Mouse (Mus musculus) hindlimb bud, embryonic 11.5 days (tissue): ENCODE measurements around the gene Sncg.
"Not testable (repeated sequence)": the region's sequence is repeated elsewhere in the genome, so short reads cannot be mapped to it uniquely, and the experiment has no call there.

Experiments used
- DNase-seq: peaks from one replicate; pipeline ENCODE4 v3.0.0-alpha.2; 2012; ENCODE audit warnings: low read depth, low spot score; ENCODE audit errors: extremely low spot score

Gene Sncg

DNA sequence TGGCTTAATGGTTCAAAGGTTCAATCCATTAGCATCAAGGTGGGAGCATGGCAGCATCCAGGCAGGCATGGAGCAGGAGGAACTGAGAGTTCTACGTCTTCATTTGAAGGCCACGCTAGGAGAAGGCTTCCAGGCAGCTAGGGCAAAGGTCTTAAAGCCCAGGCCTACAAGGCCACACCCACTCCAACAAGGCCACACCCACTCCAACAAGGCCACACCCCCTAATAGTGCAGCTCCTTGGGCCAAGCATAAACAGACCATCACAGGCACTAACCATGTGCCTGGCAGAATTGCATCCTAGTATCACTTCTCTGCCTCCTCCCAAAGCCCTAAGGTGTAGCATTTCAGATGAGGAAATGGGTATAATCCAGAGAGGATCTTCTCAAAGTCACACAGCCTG is 2.8 kb downstream of the Sncg start:
- no peak for DNase-seq

- DNase-seq = no peak
Measured at GRCm38 (mm10) chr14:34370921-34371320, 3.7 kb downstream of the Sncg start.

- no peak for DNase-seq
Measured at GRCm38 (mm10) chr14:34370203-34370602, 4.4 kb downstream of the Sncg start.

GRCm38 (mm10) chr14:34365147-34365507 is 9.5 kb downstream of the Sncg start:
- no peak for DNase-seq

- not testable (repeated sequence) for DNase-seq
Measured at GRCm38 (mm10) chr14:34364254-34365146, 10.1 kb downstream of the Sncg start.

DNA sequence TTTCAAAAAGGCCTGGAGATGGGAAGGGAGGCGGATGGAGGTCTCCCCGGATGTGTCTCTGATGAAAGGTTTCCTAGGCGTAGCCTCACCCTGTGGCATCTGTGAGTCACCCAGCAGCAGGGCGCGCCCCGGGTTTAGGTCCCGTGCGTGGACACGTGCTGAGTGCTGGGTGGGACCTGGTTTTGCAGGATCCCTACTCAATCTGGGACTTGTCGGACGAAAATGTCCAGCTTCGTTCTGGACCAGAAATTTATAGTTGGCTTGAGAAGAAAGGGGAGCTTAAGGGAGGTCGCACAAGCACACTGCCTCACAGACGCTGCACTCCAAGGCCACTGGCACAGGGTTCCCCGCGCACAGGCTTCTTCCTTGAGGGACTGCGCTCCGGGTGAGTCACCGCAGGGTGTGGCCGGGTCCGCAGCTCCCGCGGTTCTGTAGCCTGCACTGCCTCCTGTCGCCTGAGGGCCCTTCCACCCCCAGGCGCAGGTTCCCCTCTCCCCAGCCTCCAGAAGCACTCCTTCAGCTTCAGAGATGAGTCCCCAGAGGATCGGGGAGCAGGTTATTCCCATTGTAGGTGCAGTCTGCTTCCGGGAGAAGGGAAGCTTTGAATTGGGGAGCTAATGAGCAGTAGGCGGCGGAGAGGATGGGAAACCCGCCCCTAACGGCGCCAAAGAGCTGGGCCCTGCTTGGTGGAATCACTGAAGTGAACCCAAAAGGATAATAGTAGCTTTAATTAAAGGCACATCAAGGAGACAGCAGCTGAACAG is 10.9 kb downstream of the Sncg start:
- DNase-seq = no peak

- no peak for DNase-seq
Measured at GRCm38 (mm10) chr14:34362726-34363445, 11.7 kb downstream of the Sncg start.

DNA sequence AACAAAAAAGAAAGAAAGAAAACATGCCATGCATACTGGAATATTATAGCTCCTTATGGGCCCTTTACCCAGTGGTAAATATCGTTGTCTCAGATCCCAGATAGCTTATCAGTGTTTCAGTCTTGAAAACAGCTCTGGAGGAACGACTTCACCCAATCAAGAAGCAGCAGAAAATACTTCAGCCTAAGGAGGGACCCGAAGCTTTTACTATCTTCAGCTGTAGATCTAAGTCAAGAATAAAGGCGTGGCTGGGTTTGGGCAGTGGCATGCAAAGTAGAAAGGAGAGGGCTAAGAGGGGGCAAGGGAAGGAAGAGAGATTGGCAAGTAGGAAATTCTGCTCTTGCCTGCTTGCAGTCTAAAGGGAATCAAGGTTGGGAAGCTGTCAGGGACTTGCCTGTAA is 12.5 kb downstream of the Sncg start:
- DNase-seq = no peak

DNA sequence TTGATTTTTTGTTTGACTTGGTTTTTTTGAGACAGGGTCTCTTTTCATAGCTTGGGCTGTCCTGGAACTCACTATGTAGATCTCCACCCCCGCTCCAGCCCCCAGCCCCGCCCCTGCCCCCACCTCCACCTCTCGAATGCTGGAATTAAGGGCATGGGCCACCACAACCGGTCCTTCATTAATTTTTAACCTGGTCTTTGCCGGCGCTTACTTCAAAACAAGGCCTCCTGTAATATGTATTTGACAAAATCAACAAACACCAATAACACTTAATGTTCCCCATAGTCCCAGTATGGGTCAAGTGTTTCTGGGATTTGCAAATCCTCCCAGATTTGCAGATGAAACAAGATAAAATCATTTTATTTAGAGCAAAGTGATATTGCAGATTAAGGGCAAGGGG is 14.3 kb downstream of the Sncg start:
- DNase-seq = no peak

DNA sequence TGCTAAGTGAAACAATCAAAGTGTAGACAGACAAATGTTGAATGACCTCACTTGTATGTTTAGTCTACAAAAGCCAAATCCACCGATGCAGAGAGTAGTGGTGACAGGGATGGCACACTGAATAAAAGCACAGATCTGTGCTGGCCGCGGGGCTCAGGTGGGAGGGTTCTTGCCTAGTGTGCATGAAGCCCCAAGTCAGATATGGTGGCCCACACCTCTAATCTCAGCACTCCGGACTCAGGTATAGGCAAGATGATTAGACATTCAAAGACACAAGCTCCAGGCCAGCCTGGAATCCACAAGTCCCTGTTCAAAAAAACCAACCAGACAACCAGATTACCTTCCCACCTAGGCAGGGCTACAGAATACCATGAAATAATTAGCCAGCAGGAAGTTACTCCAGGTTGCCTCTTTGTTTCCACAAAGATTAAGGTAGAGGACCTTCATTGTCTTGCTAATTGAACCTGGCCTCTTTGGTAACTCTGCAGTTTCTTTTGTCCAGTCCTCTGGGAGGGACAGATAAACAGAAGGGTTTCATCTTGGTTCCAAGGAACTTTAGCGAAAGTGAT is 14.8 kb downstream of the Sncg start:
- DNase-seq = no peak

- DNase-seq = no peak
Measured at GRCm38 (mm10) chr14:34357671-34358455, 16.7 kb downstream of the Sncg start.

DNA sequence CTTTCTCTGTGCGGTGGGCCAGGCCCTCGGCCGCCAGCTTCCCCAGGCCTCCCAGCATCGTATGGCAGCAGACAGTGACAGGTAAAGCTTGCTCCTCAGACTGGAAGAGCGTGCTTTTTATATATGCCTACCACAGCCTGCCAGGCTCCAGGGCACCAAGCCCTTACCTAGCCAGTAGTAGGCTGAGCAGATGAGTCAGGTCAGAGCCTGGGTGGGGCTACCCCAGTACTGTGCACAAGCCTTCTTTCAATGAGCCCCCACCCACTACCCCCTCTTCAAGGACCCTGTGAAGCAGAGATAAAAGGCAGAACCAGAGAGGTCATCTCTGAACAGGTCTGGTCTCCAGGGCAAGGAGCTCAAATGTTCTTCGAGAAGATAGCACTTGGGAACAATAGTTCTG is 19.3 kb downstream of the Sncg start, which contains the start of gene Fam25c:
Gene Fam25c, minus strand, starts transcription at position 133 of the 400 bp plus-strand sequence.
- DNase-seq = no peak

DNA sequence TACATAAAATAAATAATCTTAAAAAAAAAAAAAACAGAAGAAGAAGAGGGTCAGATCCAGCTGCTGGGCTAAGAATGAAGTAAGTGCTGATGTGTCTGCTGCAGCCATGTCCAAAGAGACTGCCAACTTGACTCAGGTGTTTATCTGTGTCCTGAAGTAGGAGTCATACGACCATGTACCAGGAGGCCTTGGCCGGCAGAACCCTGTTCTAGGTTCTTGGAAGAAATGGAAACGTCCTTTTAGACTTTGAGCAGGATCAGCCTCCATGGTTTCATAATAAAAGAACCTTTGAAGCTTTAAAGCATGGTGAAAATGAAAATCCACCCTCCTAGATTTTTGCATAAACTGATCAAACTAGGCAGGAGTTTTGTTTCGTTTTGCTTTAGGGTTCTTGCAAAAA is 20.1 kb downstream of the Sncg start:
- no peak for DNase-seq

GRCm38 (mm10) chr14:34353326-34353725 is 21.3 kb downstream of the Sncg start:
- DNase-seq = no peak

GRCm38 (mm10) chr14:34352523-34352922 is 22.1 kb downstream of the Sncg start:
- DNase-seq = no peak

GRCm38 (mm10) chr14:34351660-34352059 is 22.9 kb downstream of the Sncg start:
- DNase-seq = no peak

- DNase-seq = no peak
Measured at GRCm38 (mm10) chr14:34349007-34349406, 25.6 kb downstream of the Sncg start.

- DNase-seq = no peak
Measured at GRCm38 (mm10) chr14:34348301-34348700, 26.3 kb downstream of the Sncg start.

- no peak for DNase-seq
Measured at GRCm38 (mm10) chr14:34347084-34347483, 27.5 kb downstream of the Sncg start.
